Mouse (Mus musculus): ENCODE results near the gene Chtf18. TPM values are rescaled to one million over a fixed set of nuclear protein-coding genes. Genes with fewer than 3 reads are reported as not detected.

The Chtf18 gene
- polyA plus RNA-seq, 1 experiment from 2014 or later = 17.7 TPM

GRCm38 (mm10) chr17:25760148-25760547 is 32.9 kb upstream of the Chtf18 start:
- Histone ChIP-seq H3K4me1 (ENCODE audit: control insufficient read depth, insufficient read depth, low read length) (no peaks in the 10 kb centered on the region), H3K27me3 (ENCODE audit: control insufficient read depth, insufficient read depth, low read length) (no peaks in the 10 kb centered on the region), H3K4me3 (ENCODE audit: low read depth, low read length) (no peak overlapping the region), H3K4me2 (ENCODE audit: low read depth, low read length) (no peak overlapping the region), H3K9ac (replicated peaks; ENCODE audit: low read length) (no peak overlapping the region), H3K27ac (replicated peaks; ENCODE audit: low read depth, low read length) (no peak overlapping the region), H3K9me3 (replicated peaks; ENCODE audit: control insufficient read depth, low read length) (no peaks in the 10 kb centered on the region), H3K36me3 (replicated peaks; ENCODE audit: control insufficient read depth, insufficient read depth, low read depth, low read length) (no peaks in the 10 kb centered on the region)
- WGBS = 83% methylated on average over 8 of the region's 8 CpGs
- DNase-seq (ENCODE audit: low spot score) = no peak
- no peak for ATAC-seq (replicated peaks; ENCODE audit: insufficient number of reproducible peaks, low FRiP score, low TSS enrichment, low read depth)

- Histone ChIP-seq H3K27me3 (ENCODE audit: control insufficient read depth, insufficient read depth, low read length) (no peaks in the 10 kb centered on the region), H3K9ac (replicated peaks; ENCODE audit: low read length) (no peak overlapping the region), H3K4me1 (ENCODE audit: control insufficient read depth, insufficient read depth, low read length) (no peaks in the 10 kb centered on the region), H3K4me3 (ENCODE audit: low read depth, low read length) (no peak overlapping the region), H3K27ac (replicated peaks; ENCODE audit: low read depth, low read length) (no peak overlapping the region), H3K9me3 (replicated peaks; ENCODE audit: control insufficient read depth, low read length) (no peaks in the 10 kb centered on the region), H3K36me3 (replicated peaks; ENCODE audit: control insufficient read depth, insufficient read depth, low read depth, low read length) (no peaks in the 10 kb centered on the region), H3K4me2 (ENCODE audit: low read depth, low read length) (no peak overlapping the region)
- ATAC-seq (replicated peaks; ENCODE audit: insufficient number of reproducible peaks, low FRiP score, low TSS enrichment, low read depth) (no peak), DNase-seq (ENCODE audit: low spot score) (no peak)
- 62% methylated on average over 3 of the region's 3 CpGs for WGBS
Observed at GRCm38 (mm10) chr17:25757691-25758090, 30.5 kb upstream of the Chtf18 start.

- no peak overlapping the region for H3K4me3 ChIP-seq (ENCODE audit: low read depth, low read length)
- no peak overlapping the region for H3K27ac ChIP-seq (replicated peaks; ENCODE audit: low read depth, low read length)
- WGBS = 79% methylated on average over 9 of the region's 9 CpGs
- H3K27me3 ChIP-seq (ENCODE audit: control insufficient read depth, insufficient read depth, low read length) = no peaks in the 10 kb centered on the region
- no peaks in the 10 kb centered on the region for H3K36me3 ChIP-seq (replicated peaks; ENCODE audit: control insufficient read depth, insufficient read depth, low read depth, low read length)
- H3K4me2 ChIP-seq (ENCODE audit: low read depth, low read length) = no peak overlapping the region
- ATAC-seq (replicated peaks; ENCODE audit: insufficient number of reproducible peaks, low FRiP score, low TSS enrichment, low read depth) (no peak), DNase-seq (ENCODE audit: low spot score) (no peak)
- H3K9me3 ChIP-seq (replicated peaks; ENCODE audit: control insufficient read depth, low read length) = no peaks in the 10 kb centered on the region
- H3K9ac ChIP-seq (replicated peaks; ENCODE audit: low read length) = no peak overlapping the region
- no peaks in the 10 kb centered on the region for H3K4me1 ChIP-seq (ENCODE audit: control insufficient read depth, insufficient read depth, low read length)
Observed at GRCm38 (mm10) chr17:25756378-25757242, 29.4 kb upstream of the Chtf18 start.

- no peak overlapping the region for H3K9ac ChIP-seq (replicated peaks; ENCODE audit: low read length)
- no peaks in the 10 kb centered on the region for H3K27me3 ChIP-seq (ENCODE audit: control insufficient read depth, insufficient read depth, low read length)
- no peak overlapping the region for H3K27ac ChIP-seq (replicated peaks; ENCODE audit: low read depth, low read length)
- no peak overlapping the region for H3K4me2 ChIP-seq (ENCODE audit: low read depth, low read length)
- no peaks in the 10 kb centered on the region for H3K36me3 ChIP-seq (replicated peaks; ENCODE audit: control insufficient read depth, insufficient read depth, low read depth, low read length)
- DNase-seq (ENCODE audit: low spot score) (peak; percentile 43), ATAC-seq (replicated peaks; ENCODE audit: insufficient number of reproducible peaks, low FRiP score, low TSS enrichment, low read depth) (no peak)
- H3K4me3 ChIP-seq (ENCODE audit: low read depth, low read length) = no peak overlapping the region
- no peaks in the 10 kb centered on the region for H3K9me3 ChIP-seq (replicated peaks; ENCODE audit: control insufficient read depth, low read length)
- WGBS = 25% methylated on average over 4 of the region's 4 CpGs
- H3K4me1 ChIP-seq (ENCODE audit: control insufficient read depth, insufficient read depth, low read length) = no peaks in the 10 kb centered on the region
Observed at GRCm38 (mm10) chr17:25755627-25756377, 28.6 kb upstream of the Chtf18 start.

GRCm38 (mm10) chr17:25755086-25755485 is 27.9 kb upstream of the Chtf18 start:
- ATAC-seq (replicated peaks; ENCODE audit: insufficient number of reproducible peaks, low FRiP score, low TSS enrichment, low read depth) = no peak
- H3K4me2 ChIP-seq (ENCODE audit: low read depth, low read length) = no peak overlapping the region
- no peak overlapping the region for H3K27ac ChIP-seq (replicated peaks; ENCODE audit: low read depth, low read length)
- H3K9ac ChIP-seq (replicated peaks; ENCODE audit: low read length) = no peak overlapping the region
- H3K36me3 ChIP-seq (replicated peaks; ENCODE audit: control insufficient read depth, insufficient read depth, low read depth, low read length) = no peaks in the 10 kb centered on the region
- H3K9me3 ChIP-seq (replicated peaks; ENCODE audit: control insufficient read depth, low read length) = no peaks in the 10 kb centered on the region
- 82% methylated on average over 4 of the region's 4 CpGs for WGBS
- H3K4me1 ChIP-seq (ENCODE audit: control insufficient read depth, insufficient read depth, low read length) = no peaks in the 10 kb centered on the region
- no peak overlapping the region for H3K4me3 ChIP-seq (ENCODE audit: low read depth, low read length)
- no peaks in the 10 kb centered on the region for H3K27me3 ChIP-seq (ENCODE audit: control insufficient read depth, insufficient read depth, low read length)
- no peak for DNase-seq (ENCODE audit: low spot score)

- Histone ChIP-seq H3K27ac (replicated peaks; ENCODE audit: low read depth, low read length) (no peak within 1 kb of the TSS), H3K9me3 (replicated peaks; ENCODE audit: control insufficient read depth, low read length) (no peaks in the 10 kb centered on the region), H3K36me3 (replicated peaks; ENCODE audit: control insufficient read depth, insufficient read depth, low read depth, low read length) (no peaks in the 10 kb centered on the region), H3K4me2 (ENCODE audit: low read depth, low read length) (no peak within 1 kb of the TSS), H3K4me1 (ENCODE audit: control insufficient read depth, insufficient read depth, low read length) (no peaks in the 10 kb centered on the region), H3K27me3 (ENCODE audit: control insufficient read depth, insufficient read depth, low read length) (no peaks in the 10 kb centered on the region), H3K4me3 (ENCODE audit: low read depth, low read length) (no peak within 1 kb of the TSS), H3K9ac (replicated peaks; ENCODE audit: low read length) (no peak within 1 kb of the TSS)
- DNase-seq (ENCODE audit: low spot score) = no peak
- 80% methylated on average over 9 of the region's 9 CpGs for WGBS
- no peak for ATAC-seq (replicated peaks; ENCODE audit: insufficient number of reproducible peaks, low FRiP score, low TSS enrichment, low read depth)
Observed at GRCm38 (mm10) chr17:25754241-25754640, 27.0 kb upstream of the Chtf18 start, which contains the start of gene Msln. Msln (minus strand) TSS chr17:25754378.

- Histone ChIP-seq H3K9me3 (replicated peaks; ENCODE audit: control insufficient read depth, low read length) (no peaks in the 10 kb centered on the region), H3K9ac (replicated peaks; ENCODE audit: low read length) (no peak overlapping the region), H3K27me3 (ENCODE audit: control insufficient read depth, insufficient read depth, low read length) (no peaks in the 10 kb centered on the region), H3K36me3 (replicated peaks; ENCODE audit: control insufficient read depth, insufficient read depth, low read depth, low read length) (no peaks in the 10 kb centered on the region), H3K27ac (replicated peaks; ENCODE audit: low read depth, low read length) (no peak overlapping the region), H3K4me1 (ENCODE audit: control insufficient read depth, insufficient read depth, low read length) (no peaks in the 10 kb centered on the region), H3K4me3 (ENCODE audit: low read depth, low read length) (no peak overlapping the region), H3K4me2 (ENCODE audit: low read depth, low read length) (no peak overlapping the region)
- 71% methylated on average over 5 of the region's 5 CpGs for WGBS
- no peak for DNase-seq (ENCODE audit: low spot score)
- no peak for ATAC-seq (replicated peaks; ENCODE audit: insufficient number of reproducible peaks, low FRiP score, low TSS enrichment, low read depth)
Observed at GRCm38 (mm10) chr17:25751446-25751845, 24.2 kb upstream of the Chtf18 start.

GRCm38 (mm10) chr17:25749314-25749713 is 22.1 kb upstream of the Chtf18 start:
- Histone ChIP-seq H3K9me3 (replicated peaks; ENCODE audit: control insufficient read depth, low read length) (no peaks in the 10 kb centered on the region), H3K4me3 (ENCODE audit: low read depth, low read length) (no peak overlapping the region), H3K36me3 (replicated peaks; ENCODE audit: control insufficient read depth, insufficient read depth, low read depth, low read length) (no peaks in the 10 kb centered on the region), H3K27ac (replicated peaks; ENCODE audit: low read depth, low read length) (no peak overlapping the region), H3K4me1 (ENCODE audit: control insufficient read depth, insufficient read depth, low read length) (no peaks in the 10 kb centered on the region), H3K9ac (replicated peaks; ENCODE audit: low read length) (no peak overlapping the region), H3K4me2 (ENCODE audit: low read depth, low read length) (no peak overlapping the region), H3K27me3 (ENCODE audit: control insufficient read depth, insufficient read depth, low read length) (no peaks in the 10 kb centered on the region)
- 86% methylated on average over 6 of the region's 6 CpGs for WGBS
- ATAC-seq (replicated peaks; ENCODE audit: insufficient number of reproducible peaks, low FRiP score, low TSS enrichment, low read depth) = no peak
- DNase-seq (ENCODE audit: low spot score) = no peak
